Mouse (Mus musculus): ENCODE results near the gene Rdm1. TPM values are rescaled to one million over a fixed set of nuclear protein-coding genes. Genes with fewer than 3 reads are reported as not detected.

Rdm1 gene
- polyA plus RNA-seq, 1 experiment from 2014 or later, result 33.4 TPM

GRCm38 (mm10) chr11:101664825-101665635, 38.0 kb downstream of the Rdm1 start, which contains the start of gene Arl4d:
TSS of gene Arl4d (plus strand) at chr11:101665541.
- ATAC-seq (ENCODE audit: insufficient read depth) (peak; percentile 92), DNase-seq (peak; percentile 98)
- no peaks in the 10 kb centered on the region for H3K36me3 ChIP-seq (ENCODE audit: insufficient read depth)
- H3K27ac ChIP-seq (ENCODE audit: low read depth), result peak within 1 kb of the TSS; percentile 47
- peak within 1 kb of the TSS; percentile 95 for H3K4me2 ChIP-seq
- H3K4me3 ChIP-seq (ENCODE audit: low read depth, low read length), result peak within 1 kb of the TSS; percentile 59
- peak; percentile 36 for TF ChIP-seq CTCF (IDR thresholded peaks at IDR 0.05; ENCODE audit: low read depth)
- no peaks in the 10 kb centered on the region for H3K9me3 ChIP-seq (ENCODE audit: low read depth, low read length)
- no peaks in the 10 kb centered on the region for H3K27me3 ChIP-seq (ENCODE audit: insufficient read depth, low read length)
- H3K4me1 ChIP-seq (ENCODE audit: insufficient read depth), result peaks cover 5% of the 10 kb centered on the region; the same call in 1 of the 2 replicates
- peak within 1 kb of the TSS; percentile 62 for H3K9ac ChIP-seq
- 7% methylated on average over 34 of the region's 34 CpGs for WGBS

GRCm38 (mm10) chr11:101665636-101665992, 38.6 kb downstream of the Rdm1 start:
- H3K36me3 ChIP-seq (ENCODE audit: insufficient read depth), result no peaks in the 10 kb centered on the region

GRCm38 (mm10) chr11:101666626-101667345, 39.8 kb downstream of the Rdm1 start:
- WGBS, result 61% methylated on average over 28 of the region's 28 CpGs
- Histone ChIP-seq H3K27ac (ENCODE audit: low read depth) (no peak overlapping the region), H3K4me3 (ENCODE audit: low read depth, low read length) (peak overlapping the region; percentile 14; the same call in 1 of the 2 replicates), H3K4me2 (peak overlapping the region; percentile 95), H3K9ac (no peak overlapping the region), H3K9me3 (ENCODE audit: low read depth, low read length) (no peaks in the 10 kb centered on the region), H3K36me3 (ENCODE audit: insufficient read depth) (no peaks in the 10 kb centered on the region), H3K27me3 (ENCODE audit: insufficient read depth, low read length) (no peaks in the 10 kb centered on the region), H3K4me1 (ENCODE audit: insufficient read depth) (peaks cover 5% of the 10 kb centered on the region; the same call in 1 of the 2 replicates)
- DNase-seq, result no peak
- TF ChIP-seq CTCF (IDR thresholded peaks at IDR 0.05; ENCODE audit: low read depth), result no peak
- no peak for ATAC-seq (ENCODE audit: insufficient read depth)

More at GRCm38 (mm10) chr11:101665636-101665992, 38.6 kb downstream of the Rdm1 start:
- Histone ChIP-seq H3K4me1 (ENCODE audit: insufficient read depth) (peaks cover 5% of the 10 kb centered on the region; the same call in 1 of the 2 replicates), H3K27me3 (ENCODE audit: insufficient read depth, low read length) (no peaks in the 10 kb centered on the region), H3K27ac (ENCODE audit: low read depth) (peak overlapping the region; percentile 47), H3K9me3 (ENCODE audit: low read depth, low read length) (no peaks in the 10 kb centered on the region), H3K4me3 (ENCODE audit: low read depth, low read length) (peak overlapping the region; percentile 59), H3K9ac (peak overlapping the region; percentile 62), H3K4me2 (peak overlapping the region; percentile 95)
- under 1% methylated on average over 24 of the region's 24 CpGs for WGBS
- TF ChIP-seq CTCF (IDR thresholded peaks at IDR 0.05; ENCODE audit: low read depth), result no peak
- ATAC-seq (ENCODE audit: insufficient read depth) (no peak), DNase-seq (no peak)

GRCm38 (mm10) chr11:101667871-101668532, 41.0 kb downstream of the Rdm1 start:
- ATAC-seq (ENCODE audit: insufficient read depth), result no peak
- H3K27me3 ChIP-seq (ENCODE audit: insufficient read depth, low read length), result no peaks in the 10 kb centered on the region
- no peak overlapping the region for H3K9ac ChIP-seq
- no peak for TF ChIP-seq CTCF (IDR thresholded peaks at IDR 0.05; ENCODE audit: low read depth)
- no peak overlapping the region for H3K27ac ChIP-seq (ENCODE audit: low read depth)
- peak; percentile 60 for DNase-seq
- no peak overlapping the region for H3K4me3 ChIP-seq (ENCODE audit: low read depth, low read length)
- peaks cover 5% of the 10 kb centered on the region; the same call in 1 of the 2 replicates for H3K4me1 ChIP-seq (ENCODE audit: insufficient read depth)
- H3K36me3 ChIP-seq (ENCODE audit: insufficient read depth), result no peaks in the 10 kb centered on the region
- 59% methylated on average over 14 of the region's 14 CpGs for WGBS
- H3K4me2 ChIP-seq, result no peak overlapping the region; the same call in 1 of the 2 replicates
- H3K9me3 ChIP-seq (ENCODE audit: low read depth, low read length), result no peaks in the 10 kb centered on the region

- no peaks in the 10 kb centered on the region for H3K36me3 ChIP-seq (ENCODE audit: insufficient read depth)
- no peak for DNase-seq
- no peak for ATAC-seq (ENCODE audit: insufficient read depth)
- WGBS, result 10% methylated on average over 13 of the region's 13 CpGs
- H3K27ac ChIP-seq (ENCODE audit: low read depth), result no peak overlapping the region
- H3K9ac ChIP-seq, result no peak overlapping the region
- H3K27me3 ChIP-seq (ENCODE audit: insufficient read depth, low read length), result no peaks in the 10 kb centered on the region
- peak overlapping the region; percentile 32; the same call in 1 of the 2 replicates for H3K4me2 ChIP-seq
- TF ChIP-seq CTCF (IDR thresholded peaks at IDR 0.05; ENCODE audit: low read depth), result no peak
- H3K4me3 ChIP-seq (ENCODE audit: low read depth, low read length), result no peak overlapping the region
- no peaks in the 10 kb centered on the region for H3K9me3 ChIP-seq (ENCODE audit: low read depth, low read length)
- peaks cover 5% of the 10 kb centered on the region; the same call in 1 of the 2 replicates for H3K4me1 ChIP-seq (ENCODE audit: insufficient read depth)
Measured at GRCm38 (mm10) chr11:101668546-101669261, 41.7 kb downstream of the Rdm1 start.

- no peak for ATAC-seq (ENCODE audit: insufficient read depth)
Measured at GRCm38 (mm10) chr11:101670334-101670733, 43.3 kb downstream of the Rdm1 start.

More at GRCm38 (mm10) chr11:101670334-101670733, 43.3 kb downstream of the Rdm1 start:
- DNase-seq, result no peak
- peaks cover 5% of the 10 kb centered on the region; the same call in 1 of the 2 replicates for H3K4me1 ChIP-seq (ENCODE audit: insufficient read depth)
- no peak for TF ChIP-seq CTCF (IDR thresholded peaks at IDR 0.05; ENCODE audit: low read depth)
- 50% methylated on average over 1 of the region's 1 CpGs for WGBS
- no peak overlapping the region for H3K4me3 ChIP-seq (ENCODE audit: low read depth, low read length)
- H3K9ac ChIP-seq, result no peak overlapping the region
- H3K9me3 ChIP-seq (ENCODE audit: low read depth, low read length), result no peaks in the 10 kb centered on the region
- no peak overlapping the region for H3K27ac ChIP-seq (ENCODE audit: low read depth)
- no peaks in the 10 kb centered on the region for H3K27me3 ChIP-seq (ENCODE audit: insufficient read depth, low read length)
- H3K36me3 ChIP-seq (ENCODE audit: insufficient read depth), result no peaks in the 10 kb centered on the region
- H3K4me2 ChIP-seq, result no peak overlapping the region
